Mouse (Mus musculus) right cerebral cortex, adult 2 months (tissue): Measurements from ENCODE around the gene Slc15a3.

Source experiments
- DNase-seq, 2 experiments: peaks; one replicate each; pipeline ENCODE4 v3.0.0; 2021 to 2022; ENCODE audit warnings: low spot score in 2 of 2

Slc15a3 gene

GRCm38 (mm10) chr19:10821319-10821718 is 18.2 kb upstream of the Slc15a3 start:
- no peak for DNase-seq

- no peak for DNase-seq
Observed at GRCm38 (mm10) chr19:10822534-10822933, 17.0 kb upstream of the Slc15a3 start.

GRCm38 (mm10) chr19:10824061-10824460 is 15.5 kb upstream of the Slc15a3 start:
- DNase-seq, result no peak

GRCm38 (mm10) chr19:10828321-10828720 is 11.2 kb upstream of the Slc15a3 start:
- DNase-seq, result no peak

- DNase-seq, result no peak
Observed at GRCm38 (mm10) chr19:10829436-10830175, 9.9 kb upstream of the Slc15a3 start, which contains the start of gene Cd6. TSS of gene Cd6 (minus strand) at chr19:10830058.

- DNase-seq, result peak in 1 of 2 experiments; percentile 22
Observed at GRCm38 (mm10) chr19:10831424-10831823, 8.1 kb upstream of the Slc15a3 start.

- no peak for DNase-seq
Observed at GRCm38 (mm10) chr19:10832030-10832429, 7.5 kb upstream of the Slc15a3 start.

- no peak for DNase-seq
Observed at GRCm38 (mm10) chr19:10833611-10834010, 5.9 kb upstream of the Slc15a3 start.

- DNase-seq, result no peak
Observed at GRCm38 (mm10) chr19:10835671-10836070, 3.9 kb upstream of the Slc15a3 start.

- DNase-seq, result no peak
Observed at GRCm38 (mm10) chr19:10841721-10842626, 2.4 kb downstream of the Slc15a3 start.

- DNase-seq, result no peak
Observed at GRCm38 (mm10) chr19:10842914-10843313, 3.4 kb downstream of the Slc15a3 start.

- DNase-seq, result no peak
Observed at GRCm38 (mm10) chr19:10844206-10844605, 4.7 kb downstream of the Slc15a3 start.

- no peak for DNase-seq
Observed at GRCm38 (mm10) chr19:10845454-10845853, 5.9 kb downstream of the Slc15a3 start.

- no peak for DNase-seq
Observed at GRCm38 (mm10) chr19:10846150-10846549, 6.6 kb downstream of the Slc15a3 start.

- no peak for DNase-seq
Observed at GRCm38 (mm10) chr19:10847311-10848087, 8.0 kb downstream of the Slc15a3 start.

- no peak for DNase-seq
Observed at GRCm38 (mm10) chr19:10855422-10855821, 15.9 kb downstream of the Slc15a3 start.

GRCm38 (mm10) chr19:10856520-10856919 is 17.0 kb downstream of the Slc15a3 start:
- DNase-seq, result no peak

GRCm38 (mm10) chr19:10860072-10860497 is 20.6 kb downstream of the Slc15a3 start:
- DNase-seq, result no peak

GRCm38 (mm10) chr19:10866351-10866750 is 26.8 kb downstream of the Slc15a3 start:
- no peak for DNase-seq

- DNase-seq, result peak in 1 of 2 experiments; percentile 47
Observed at GRCm38 (mm10) chr19:10867946-10868622, 28.6 kb downstream of the Slc15a3 start.

GRCm38 (mm10) chr19:10868623-10869141 is 29.2 kb downstream of the Slc15a3 start:
- DNase-seq, result peak in 1 of 2 experiments; percentile 41
